In genomic region chr5:132395922-132396321, GRCm38 (mm10) we compare ENCODE assay signal across 14 mouse cellular contexts.
"Had no signal": no experiment of that assay in that cellular context is flagged by ENCODE, and none has a peak within 500 bp of the region (broad histone marks: within the 10 kb centered on the region; RNA-seq: fewer than 3 reads in every experiment).

No protein-coding gene starts in this region.

- ATAC-seq: hindbrain, embryonic 16.5 days; inflammation-experienced regulatory T-cells, adult 6 months had no signal

- DNase-seq: gastrocnemius, adult 2 months; gastrocnemius, postnatal 10 days; gastrocnemius, postnatal 25 days; heart, adult 11 months; heart, adult 2 months; heart, postnatal 4 days; kidney, adult 18-20 months; kidney, adult 8-10 months; kidney, postnatal 10 days; kidney, postnatal 25 days; liver; liver, embryonic 13.5 days had no signal
